Mouse (Mus musculus): ENCODE measurements around the gene Mettl7a3.
A peak's percentile ranks its signal among the peaks of the same experiment; 100 is the strongest.

DNA sequence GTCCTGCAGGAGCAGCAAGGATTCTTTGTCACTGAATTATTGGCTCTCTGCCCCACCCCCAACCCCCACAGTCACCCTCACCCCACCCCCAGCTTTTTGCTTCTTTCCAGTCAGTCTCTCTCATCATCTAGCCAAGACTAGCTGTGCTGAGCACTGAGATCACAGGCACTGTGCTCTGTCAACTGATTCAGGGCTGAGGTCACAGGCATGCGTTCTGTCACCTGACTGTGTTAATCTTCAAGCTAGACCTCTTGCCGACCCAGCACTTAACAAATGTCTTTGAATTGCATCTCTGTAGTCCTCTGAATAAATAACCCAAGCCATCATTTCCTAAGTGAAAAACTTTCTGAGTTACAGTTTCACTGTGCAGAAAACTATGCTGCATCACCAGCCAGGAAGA lies 14.8 kb downstream of the Mettl7a3 start:
- no peak for TF ChIP-seq POLR2A (IDR thresholded peaks at IDR 0.05; ENCODE audit: insufficient read depth, low read depth, low read length)
- no peak for TF ChIP-seq CTCF (IDR thresholded peaks at IDR 0.05)
- TF ChIP-seq EP300 (IDR thresholded peaks at IDR 0.05; ENCODE audit: insufficient read depth, low read depth, low read length): 0 out of 2 replicates have a peak, but pooled peaks have one; percentile 34

All from heart, adult 2 months (tissue).